Mouse (Mus musculus): ENCODE measurements around the gene Vezf1. TPM values are rescaled to one million over a fixed set of nuclear protein-coding genes. Genes with fewer than 3 reads are reported as not detected.

Vezf1 gene
- total RNA-seq, 2 experiments from 2014 or later, result 76.5 to 87.2 TPM

GRCm38 (mm10) chr11:88106292-88106554 is 38.1 kb downstream of the Vezf1 start:
- TF ChIP-seq CTCF (IDR thresholded peaks at IDR 0.05), result no peak
- DNase-seq, result no peak
- intact Hi-C loops (cut with DNase I), result no loop called here
- Histone ChIP-seq H3K27ac (peak overlapping the region; percentile 32), H3K4me3 (no peak overlapping the region)

GRCm38 (mm10) chr11:88107365-88107764 is 39.3 kb downstream of the Vezf1 start:
- Histone ChIP-seq H3K27ac (peak overlapping the region; percentile 78), H3K4me3 (no peak overlapping the region)
- intact Hi-C loops (cut with DNase I), result no loop called here
- no peak for DNase-seq
- TF ChIP-seq CTCF (IDR thresholded peaks at IDR 0.05), result no peak

GRCm38 (mm10) chr11:88110031-88110594 is 42.0 kb downstream of the Vezf1 start:
- intact Hi-C loops (cut with DNase I), result no loop called here
- no peak for TF ChIP-seq CTCF (IDR thresholded peaks at IDR 0.05)
- peak overlapping the region; percentile 73 for H3K27ac ChIP-seq

GRCm38 (mm10) chr11:88112078-88112477 is 44.0 kb downstream of the Vezf1 start:
- intact Hi-C loops (cut with DNase I), result loop anchor here (2.0 kb wide), 1 partner anchor 45 kb away; no protein-coding TSS in a partner anchor
- no peak for TF ChIP-seq CTCF (IDR thresholded peaks at IDR 0.05)
- no peak for DNase-seq
- Histone ChIP-seq H3K27ac (peak overlapping the region; percentile 92), H3K4me3 (no peak overlapping the region)

More at GRCm38 (mm10) chr11:88110031-88110594, 42.0 kb downstream of the Vezf1 start:
- 0 out of 2 replicates have a peak overlapping the region, but pooled peaks have one; percentile 16 for H3K4me3 ChIP-seq
- no peak for DNase-seq

GRCm38 (mm10) chr11:88112677-88113333 is 44.7 kb downstream of the Vezf1 start:
- no peak for DNase-seq
- intact Hi-C loops (cut with DNase I), result loop anchor here (2.0 kb wide), 1 partner anchor 44 kb away; no protein-coding TSS in a partner anchor
- TF ChIP-seq CTCF (IDR thresholded peaks at IDR 0.05), result no peak
- Histone ChIP-seq H3K27ac (peak overlapping the region; percentile 92), H3K4me3 (no peak overlapping the region)

- peak overlapping the region; percentile 56 for H3K4me3 ChIP-seq
- peak overlapping the region; percentile 92 for H3K27ac ChIP-seq
- no peak for TF ChIP-seq CTCF (IDR thresholded peaks at IDR 0.05)
- peak; percentile 88 for DNase-seq
- intact Hi-C loops (cut with DNase I), result loop anchor here (2.0 kb wide), 1 partner anchor 43 kb away; no protein-coding TSS in a partner anchor
Measured at GRCm38 (mm10) chr11:88113543-88114271, 45.6 kb downstream of the Vezf1 start.

GRCm38 (mm10) chr11:88114871-88115301 is 46.8 kb downstream of the Vezf1 start:
- intact Hi-C loops (cut with DNase I), result no loop called here
- DNase-seq, result peak; percentile 79
- no peak for TF ChIP-seq CTCF (IDR thresholded peaks at IDR 0.05)
- Histone ChIP-seq H3K4me3 (peak overlapping the region; percentile 56), H3K27ac (peak overlapping the region; percentile 92)

GRCm38 (mm10) chr11:88116568-88116967 is 48.5 kb downstream of the Vezf1 start:
- TF ChIP-seq CTCF (IDR thresholded peaks at IDR 0.05), result no peak
- Histone ChIP-seq H3K27ac (peak overlapping the region; percentile 92), H3K4me3 (no peak overlapping the region)
- intact Hi-C loops (cut with DNase I), result no loop called here
- no peak for DNase-seq

- intact Hi-C loops (cut with DNase I), result no loop called here
- peak overlapping the region; percentile 92 for H3K27ac ChIP-seq
- H3K4me3 ChIP-seq, result peak overlapping the region; percentile 42
Measured at GRCm38 (mm10) chr11:88117356-88118090, 49.4 kb downstream of the Vezf1 start.

GRCm38 (mm10) chr11:88118091-88118440 is 50.0 kb downstream of the Vezf1 start:
- Histone ChIP-seq H3K4me3 (peak overlapping the region; percentile 42), H3K27ac (peak overlapping the region; percentile 92)
- no peak for TF ChIP-seq CTCF (IDR thresholded peaks at IDR 0.05)
- peak; percentile 66 for DNase-seq
- intact Hi-C loops (cut with DNase I), result no loop called here

More at GRCm38 (mm10) chr11:88117356-88118090, 49.4 kb downstream of the Vezf1 start:
- no peak for TF ChIP-seq CTCF (IDR thresholded peaks at IDR 0.05)
- DNase-seq, result peak; percentile 48

- Histone ChIP-seq H3K27ac (peak overlapping the region; percentile 92), H3K4me3 (peak overlapping the region; percentile 42)
- intact Hi-C loops (cut with DNase I), result no loop called here
- no peak for TF ChIP-seq CTCF (IDR thresholded peaks at IDR 0.05)
- peak; percentile 91 for DNase-seq
Measured at GRCm38 (mm10) chr11:88118817-88119642, 51.0 kb downstream of the Vezf1 start.

GRCm38 (mm10) chr11:88122545-88122944 is 54.5 kb downstream of the Vezf1 start:
- no peak for DNase-seq
- no peak for TF ChIP-seq CTCF (IDR thresholded peaks at IDR 0.05)
- H3K27ac ChIP-seq, result peak overlapping the region; percentile 43; the same call in 1 of the 2 replicates
- intact Hi-C loops (cut with DNase I), result no loop called here
- H3K4me3 ChIP-seq, result no peak overlapping the region
